Mouse (Mus musculus) WW6 (cell line): ENCODE measurements around the gene Zfp3.

ENCODE experiments used
- DNase-seq: peaks from one replicate; pipeline ENCODE4 v3.0.0-alpha.2; 2013; ENCODE audit warnings: low read depth, low spot score

The Zfp3 gene

DNA sequence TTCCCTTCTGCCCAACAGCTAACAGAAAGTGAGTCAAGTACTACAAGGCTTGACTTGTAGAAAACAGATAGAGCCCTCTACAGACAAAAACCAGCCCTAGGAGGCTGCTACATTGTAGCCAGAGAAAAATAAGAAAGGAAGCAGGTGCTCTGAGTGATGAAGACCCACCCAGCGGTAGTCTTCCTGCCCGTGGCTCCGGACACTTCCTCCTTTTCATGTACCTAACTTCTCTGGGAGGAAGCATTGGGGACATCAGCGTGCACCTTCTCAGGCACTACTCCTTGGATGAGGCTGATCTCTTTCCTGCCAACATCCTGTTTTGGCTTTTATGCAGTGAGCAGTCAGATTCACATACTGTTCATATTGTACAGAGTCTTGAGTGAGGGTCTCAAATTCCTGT is 42.7 kb downstream of the Zfp3 start:
- no peak for DNase-seq

DNA sequence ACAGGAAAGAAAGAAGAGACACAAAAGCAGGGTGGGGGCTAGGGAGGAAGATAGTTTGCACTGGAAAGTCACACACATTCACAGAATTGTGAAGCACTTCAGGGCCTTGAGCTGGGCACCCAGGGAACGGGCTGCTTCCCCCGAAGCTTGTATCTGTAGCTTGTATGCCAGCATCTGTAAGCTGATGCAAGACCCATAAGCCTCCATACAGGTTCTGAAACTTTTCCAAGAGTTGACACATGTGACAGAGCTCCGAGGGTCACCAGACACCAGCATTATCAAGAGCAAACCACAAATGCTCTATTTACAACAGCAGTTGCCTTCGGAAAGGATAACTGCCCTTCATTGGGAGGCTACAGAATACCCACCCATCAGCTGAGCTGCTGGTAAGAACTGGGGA is 43.6 kb downstream of the Zfp3 start:
- DNase-seq: no peak

DNA sequence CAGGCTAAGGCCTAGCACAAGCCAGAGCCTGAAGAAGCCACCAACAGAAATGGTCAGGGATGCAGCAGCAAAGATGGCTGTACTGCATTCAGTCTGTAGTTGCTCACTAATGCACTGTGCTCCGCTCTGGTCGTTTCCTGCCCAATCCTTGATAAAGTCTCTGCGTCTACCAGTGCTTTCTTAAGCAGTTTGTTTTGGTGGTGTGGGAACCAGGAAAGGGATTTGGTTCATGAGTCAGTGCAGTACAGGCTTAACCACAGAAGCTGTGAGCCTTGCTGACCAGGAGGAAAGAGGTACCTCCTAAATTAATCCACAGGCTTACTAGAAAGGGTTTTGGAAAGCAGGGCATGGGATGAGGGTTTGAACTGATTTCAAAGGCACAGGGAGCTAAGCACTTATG is 44.1 kb downstream of the Zfp3 start:
- DNase-seq: no peak

DNA sequence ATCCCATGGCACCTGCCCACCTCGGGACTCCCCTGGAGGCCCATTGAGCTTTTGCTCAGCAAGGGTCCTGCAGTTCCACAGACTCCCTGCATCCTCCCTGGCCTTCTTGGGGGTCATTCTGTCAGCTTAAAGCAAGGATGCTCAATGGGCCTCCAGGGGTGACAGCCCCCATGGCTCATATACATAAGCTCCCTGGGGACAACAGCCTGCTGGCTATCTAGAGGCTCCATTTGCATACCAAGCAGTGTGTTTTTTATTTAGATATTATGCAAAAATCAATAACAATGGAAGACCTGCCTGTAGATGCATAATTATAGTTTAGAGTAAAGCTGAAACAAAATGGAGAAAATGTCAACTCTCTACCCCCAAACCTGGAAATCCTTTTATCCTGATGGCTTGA is 45.0 kb downstream of the Zfp3 start:
- DNase-seq: no peak

DNA sequence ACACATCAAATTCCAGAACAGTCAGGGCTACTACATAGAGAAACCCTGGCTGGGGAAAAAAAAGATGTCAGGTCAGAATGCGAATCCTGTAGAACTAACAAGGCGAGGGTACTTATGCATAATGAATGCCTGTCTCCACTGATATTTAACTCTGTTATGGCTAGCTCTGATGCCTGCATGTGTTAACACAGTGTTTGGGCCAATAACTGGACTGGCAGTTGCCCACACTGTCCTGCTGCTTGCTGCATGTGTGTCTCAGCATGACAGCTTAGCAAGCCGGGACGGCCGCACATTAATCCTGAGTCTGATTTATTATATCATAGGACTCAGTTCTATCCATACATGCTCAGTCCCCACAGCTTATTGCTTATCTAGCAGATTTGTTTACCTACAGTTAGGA is 47.0 kb downstream of the Zfp3 start:
- DNase-seq: no peak

DNA sequence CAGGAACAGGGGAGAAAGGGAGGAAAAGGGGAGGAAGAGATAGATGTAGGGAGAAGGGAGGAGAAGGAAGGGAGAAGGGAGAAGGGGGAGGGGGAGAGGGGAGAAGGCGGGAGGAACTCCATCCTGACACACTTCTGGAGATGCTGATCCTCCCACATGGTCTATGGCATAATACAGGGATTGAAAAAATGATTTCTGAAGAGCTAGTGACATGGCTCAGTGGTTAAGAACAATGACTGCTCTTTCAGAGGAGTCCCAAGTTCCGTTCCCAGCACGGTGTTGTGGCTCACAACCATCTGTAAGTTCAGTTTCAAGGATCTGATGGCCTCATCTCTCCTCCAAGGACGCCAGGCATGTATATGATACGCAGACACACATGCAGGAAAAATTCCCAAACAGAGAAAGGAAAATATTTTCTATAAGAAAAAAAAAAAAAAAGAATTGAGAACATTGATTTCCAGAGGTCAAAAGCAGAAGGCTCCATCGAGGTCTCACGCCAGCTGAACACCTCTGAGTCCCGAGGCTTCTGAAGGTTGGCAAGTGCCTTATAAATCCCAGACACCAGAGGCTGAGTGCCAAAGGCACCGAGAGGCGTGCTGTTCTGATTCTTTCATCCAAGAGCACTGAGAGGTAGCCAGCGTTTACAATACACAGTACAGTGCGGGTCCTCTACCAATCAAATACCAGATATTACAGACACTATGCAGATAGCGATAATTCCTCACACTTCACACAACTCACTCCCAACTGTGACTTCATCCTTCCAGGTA is 47.6 kb downstream of the Zfp3 start:
- DNase-seq: no peak

DNA sequence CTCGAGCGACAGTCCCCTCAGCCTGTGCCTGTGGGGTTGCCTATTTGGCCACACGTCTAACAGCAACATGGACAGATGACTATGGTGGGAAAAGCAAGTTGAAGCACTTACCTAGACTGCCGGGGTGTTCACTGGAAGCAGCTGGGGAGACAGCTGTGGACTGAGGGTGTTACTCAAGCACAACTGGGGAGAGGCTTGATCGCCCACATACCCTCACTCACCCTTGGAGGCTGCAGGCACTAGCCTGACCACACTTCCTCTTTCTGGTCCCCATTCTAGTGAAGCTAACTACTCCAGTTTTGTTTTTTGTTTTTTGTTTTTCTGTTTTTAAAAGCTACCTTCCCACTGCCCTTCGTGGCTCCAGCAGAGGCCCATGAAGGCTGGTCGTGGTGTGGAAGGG is 48.4 kb downstream of the Zfp3 start, which contains the start of gene Scimp:
Scimp (minus strand) TSS at position 222 of the 400 bp plus-strand sequence.
- no peak for DNase-seq

DNA sequence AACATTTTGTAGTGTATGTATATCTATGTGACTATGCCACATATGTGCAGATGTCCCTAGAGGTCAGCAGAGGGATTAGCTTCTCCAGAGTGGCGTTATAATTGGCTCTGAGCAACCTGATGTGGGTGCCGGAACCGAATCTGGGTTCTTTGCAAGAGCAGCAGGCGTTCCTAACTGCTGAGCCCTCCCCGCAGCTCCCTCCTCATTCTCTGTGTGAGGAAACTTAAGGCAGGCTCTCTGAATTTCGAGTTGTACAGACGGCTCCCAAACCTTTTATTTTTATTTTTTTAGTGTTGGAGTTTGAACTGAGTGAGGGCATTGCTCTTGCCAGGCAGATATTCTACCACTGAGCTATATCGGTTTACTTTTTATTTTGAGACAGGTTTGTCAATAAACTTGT is 51.1 kb downstream of the Zfp3 start:
- DNase-seq: no peak

DNA sequence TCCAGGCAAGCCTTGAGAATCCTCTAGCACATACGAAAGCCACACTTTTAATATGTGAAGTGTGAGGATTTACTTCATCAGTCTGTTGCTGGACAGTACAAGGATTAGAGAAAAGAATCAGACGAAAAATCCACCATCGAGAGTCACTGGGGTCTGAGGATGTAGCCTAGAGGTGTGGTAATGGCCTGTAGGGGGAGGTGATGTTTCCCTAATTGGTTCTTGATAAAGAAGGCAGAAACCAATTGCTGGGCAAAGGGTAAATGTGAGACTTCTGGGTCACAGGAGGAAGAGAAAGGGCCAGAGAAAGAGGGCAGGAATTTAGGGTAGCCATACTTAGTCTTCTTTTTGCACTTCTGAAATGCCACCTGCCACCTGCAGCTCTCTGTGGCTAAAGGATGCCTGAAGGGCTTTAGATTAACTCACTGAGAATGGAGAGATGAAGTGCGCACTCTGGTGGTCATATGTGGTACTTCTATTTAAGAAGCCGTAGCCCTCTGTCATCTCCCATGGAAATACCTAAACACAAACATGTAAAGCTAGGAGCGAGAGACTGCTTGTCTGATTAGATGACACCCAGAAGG is 51.6 kb downstream of the Zfp3 start:
- peak; percentile 70 for DNase-seq

DNA sequence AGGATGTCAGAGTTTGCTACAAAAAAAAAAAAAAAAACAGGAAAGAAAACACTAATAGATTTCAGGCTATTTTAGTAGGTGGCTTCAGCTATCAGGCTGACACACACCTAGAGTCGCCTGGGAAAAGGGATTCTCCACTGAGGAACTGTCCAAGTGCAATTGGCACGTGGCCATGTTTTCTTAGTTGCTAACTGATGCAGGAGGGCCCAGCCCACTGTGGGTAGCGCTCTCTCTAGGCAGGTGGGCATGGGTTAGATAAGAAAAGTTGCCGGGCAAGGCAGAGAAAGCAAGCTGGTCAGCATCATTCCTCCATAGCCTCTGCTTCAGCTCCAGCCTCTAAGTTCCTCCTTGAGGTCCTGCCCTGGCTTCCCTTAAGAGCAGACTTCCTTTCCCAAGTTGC is 52.8 kb downstream of the Zfp3 start:
- no peak for DNase-seq

DNA sequence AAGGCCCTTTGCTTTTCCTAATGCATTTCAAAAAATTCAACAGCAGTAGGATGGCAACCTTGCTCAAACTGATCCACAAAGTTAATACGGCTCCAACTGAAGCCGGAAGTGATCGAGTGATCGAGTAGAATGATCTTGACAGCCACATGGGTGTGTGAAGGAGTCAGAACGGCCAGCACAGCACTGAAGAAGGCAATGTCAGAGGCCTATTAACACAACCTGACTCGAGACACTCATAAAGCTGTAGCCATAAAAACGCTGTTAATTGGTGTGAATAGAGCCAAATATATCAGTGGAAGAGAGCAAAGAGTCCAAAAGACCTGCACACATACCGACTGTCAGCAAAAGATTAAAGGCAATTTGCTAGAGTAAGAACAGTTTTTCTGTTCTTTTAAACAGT is 56.1 kb downstream of the Zfp3 start:
- DNase-seq: no peak

DNA sequence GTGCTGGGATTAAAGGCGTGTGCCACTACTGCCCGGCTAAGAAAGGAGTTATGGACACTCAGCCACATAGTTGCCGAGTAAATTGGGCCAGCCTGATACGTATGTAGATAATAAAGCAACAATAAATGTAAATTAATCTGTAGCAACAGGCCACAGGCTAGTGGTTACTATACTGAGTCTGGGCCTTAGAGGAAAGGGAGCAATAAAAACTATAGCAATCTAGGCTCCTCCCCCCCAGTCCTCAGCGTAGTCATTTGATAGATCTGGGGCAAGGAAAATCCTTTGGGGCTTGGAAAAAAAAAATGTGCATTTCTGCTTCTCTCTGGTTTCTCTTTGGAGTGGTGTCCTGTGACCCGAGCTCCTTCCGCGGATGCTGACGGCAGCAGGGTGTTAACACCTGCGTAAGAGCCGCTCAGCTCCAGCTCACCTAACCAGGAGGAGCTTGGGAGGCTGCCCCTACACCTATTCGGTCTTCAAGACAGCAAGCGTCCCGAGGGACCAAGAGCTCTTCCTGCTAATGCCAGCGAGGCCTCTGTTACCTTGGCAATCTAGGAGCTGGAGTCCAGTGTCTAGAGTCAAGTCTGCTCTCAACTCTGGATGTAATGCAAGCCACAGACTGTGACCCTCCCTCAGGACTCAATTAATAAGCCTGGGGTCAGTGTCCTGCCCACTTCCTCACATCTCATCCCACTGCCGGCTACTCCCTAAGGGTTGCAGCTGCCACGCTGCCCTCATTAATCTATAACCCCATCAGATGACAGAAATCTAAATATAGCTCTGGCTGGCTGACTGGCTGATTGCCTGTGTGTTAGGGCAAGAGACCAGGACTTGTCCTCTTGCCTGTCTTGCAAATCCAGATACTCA is 58.0 kb downstream of the Zfp3 start:
- DNase-seq: no peak
